ENCODE assay signal across 13 mouse cellular contexts in genomic region chr5:23713401-23714335, GRCm38 (mm10). TPM values are rescaled to one million over a fixed set of nuclear protein-coding genes. Genes with fewer than 3 reads are reported as not detected.
A peak's percentile ranks its signal among the peaks of the same experiment; 100 is the strongest.
DNase-seq lines count a peak whose midpoint lies in the region; ATAC-seq lines count a peak whose summit lies in the region.
"Had no signal": no experiment of that assay in that cellular context is flagged by ENCODE, and none has a peak within 500 bp of the region (broad histone marks: within the 10 kb centered on the region; RNA-seq: fewer than 3 reads in every experiment).

No protein-coding gene starts in this region.

- no peak overlapping the region for H3K4me3 ChIP-seq in kidney, embryonic 15.5 days (replicated peaks)

- no peak overlapping the region for H3K9ac ChIP-seq in kidney, embryonic 15.5 days

- 93% methylated on average over 8 of the region's 8 CpGs for WGBS in kidney, embryonic 15.5 days

- 0 out of 2 replicates have a peak overlapping the region, but pooled peaks have one; percentile 71 for H3K4me2 ChIP-seq in kidney, embryonic 15.5 days

- H3K27ac ChIP-seq in kidney, embryonic 15.5 days: no peak overlapping the region
- H3K27ac ChIP-seq: stomach, postnatal 0 days had no signal

- DNase-seq in kidney, adult 18-20 months: no peak
- DNase-seq in 3T3-L1 (ENCODE audit: low read depth, low spot score): peak; percentile 48
- peak; percentile 10 for DNase-seq in CD4-positive helper T cell, adult 2 months (ENCODE audit: low read depth, low spot score)
- DNase-seq in ZHBTc4 (ENCODE audit: low read depth, low spot score): peak; percentile 71
- DNase-seq in cerebellum, adult 11 months: no peak
- DNase-seq in layer of hippocampus, postnatal 10 days (ENCODE audit: low spot score in 2 of 2): no peak
- DNase-seq: embryo, embryonic 11 days; heart, postnatal 4 days; kidney, postnatal 10 days; thymus, postnatal 25 days had no signal

- H3K36me3 ChIP-seq in kidney, embryonic 15.5 days: peaks cover 24% of the 10 kb centered on the region

- no peak for ATAC-seq in kidney, embryonic 15.5 days (replicated peaks; ENCODE audit: low FRiP score)
- ATAC-seq in frontal cortex, adult (ENCODE audit: low TSS enrichment): no peak

- peaks cover 7% of the 10 kb centered on the region; the same call in 1 of the 2 replicates for H3K4me1 ChIP-seq in kidney, embryonic 15.5 days

- peaks cover 18% of the 10 kb centered on the region for H3K9me3 ChIP-seq in kidney, embryonic 15.5 days (replicated peaks)

- H3K27me3 ChIP-seq in kidney, embryonic 15.5 days: no peaks in the 10 kb centered on the region

RNA-seq across cellular contexts. Expression of gene Srpk2, which starts 29.3 kb away (rescaled TPM):
- 45.2 and 47.6 TPM in 2 replicates for polyA plus RNA-seq in kidney, embryonic 15.5 days (2015; fragmentation: Nextera tagmentation; extraction: Ambion mirVana)
- 100 to 1,000 TPM; 143 to 151 TPM for total RNA-seq in layer of hippocampus, postnatal 10 days (2021)

Comparison
In these comparisons a context has a peak if more than half of its experiments do, and no peak if none do; other contexts are left out.
1. DNase-seq: peak in 3T3-L1 (single experiment), CD4-positive helper T cell, adult 2 months (single experiment) and ZHBTc4 (single experiment); none in kidney, adult 18-20 months (single experiment), cerebellum, adult 11 months (single experiment) and layer of hippocampus, postnatal 10 days (0 of 2).